Mouse (Mus musculus): Measurements from ENCODE around the gene Slc16a1. TPM values are rescaled to one million over a fixed set of nuclear protein-coding genes. Genes with fewer than 3 reads are reported as not detected.

Gene Slc16a1
- total and polyA plus RNA-seq, 3 experiments = 60.3 to 192 (median 97.5) TPM

- Histone ChIP-seq H3K27me3 (replicated peaks) (no peaks in the 10 kb centered on the region), H3K9me3 (replicated peaks; ENCODE audit: low read length) (no peaks in the 10 kb centered on the region), H3K4me2 (ENCODE audit: insufficient read depth, low read depth, poor library complexity, severe bottlenecking) (no peak overlapping the region), H3K79me2 (replicated peaks; ENCODE audit: control insufficient read depth, extremely low read depth, insufficient read depth, poor library complexity, severe bottlenecking) (no peaks in the 10 kb centered on the region; the same call in 1 of the 2 replicates), H3K9ac (ENCODE audit: insufficient read depth, low read depth) (no peak overlapping the region), H3K36me3 (replicated peaks in 1 of 2; ENCODE audit: control insufficient read depth in 1 of 2, insufficient read depth in 1 of 2, low read length in 1 of 2) (peaks cover 11 to 37% of the 10 kb centered on the region in 2 experiments), H3K4me1 (ENCODE audit: control insufficient read depth in 1 of 2, insufficient read depth in 2 of 2) (no peaks in the 10 kb centered on the region), H3K27ac (ENCODE audit: insufficient read depth, low read depth) (no peak overlapping the region), H3K4me3 (replicated peaks in 1 of 3; ENCODE audit: low read depth in 2 of 3, low read length in 2 of 3, poor library complexity in 1 of 3) (no peak overlapping the region)
- dilution Hi-C loops (cut with MboI; ENCODE audit: extremely low pct_ligation_motif_present, extremely low pct_unique_long_range_greater_than_20kb, low sequenced_read_pairs) (no loop called here), in situ Hi-C loops (cut with MboI; ENCODE audit: low pct_ligation_motif_present, low pct_unique_long_range_greater_than_20kb, low sequenced_read_pairs) (no loop called here)
- TF ChIP-seq ELF1 (IDR thresholded peaks at IDR 0.05; ENCODE audit: low read depth, low read length) (no peak), PAX5 (IDR thresholded peaks at IDR 0.05; ENCODE audit: low read length) (no peak), NRF1 (IDR thresholded peaks at IDR 0.05; ENCODE audit: low read depth, low read length) (no peak), MXI1 (IDR thresholded peaks at IDR 0.05; ENCODE audit: low read depth, low read length) (no peak), POLR2AphosphoS2 (IDR thresholded peaks at IDR 0.05; ENCODE audit: low read depth, low read length) (no peak), ZKSCAN1 (IDR thresholded peaks at IDR 0.05; ENCODE audit: borderline replicate concordance, low read depth, low read length) (no peak), TCF12 (IDR thresholded peaks at IDR 0.05; ENCODE audit: low read depth, low read length) (no peak), NELFE (IDR thresholded peaks at IDR 0.05; ENCODE audit: low read depth, low read length) (no peak), RCOR1 (conservative IDR thresholded peaks at IDR 0.05; ENCODE audit: low read depth, low read length) (no peak), MAFK (IDR thresholded peaks at IDR 0.05; ENCODE audit: insufficient replicate concordance, low read length) (no peak), USF2 (conservative IDR thresholded peaks at IDR 0.05; ENCODE audit: low read depth, low read length) (no peak), E2F4 (IDR thresholded peaks at IDR 0.05; ENCODE audit: insufficient replicate concordance, low read depth, low read length) (no peak), MEF2A (IDR thresholded peaks at IDR 0.05; ENCODE audit: borderline replicate concordance, low read depth, low read length) (no peak), EP300 (IDR thresholded peaks at IDR 0.05; ENCODE audit: low read length) (no peak), ZNF384 (IDR thresholded peaks at IDR 0.05; ENCODE audit: low read depth, low read length) (no peak), BHLHE40 (IDR thresholded peaks at IDR 0.05; ENCODE audit: low read depth, low read length) (no peak), SIN3A (IDR thresholded peaks at IDR 0.05; ENCODE audit: low read length) (no peak)
- no peak for DNase-seq (ENCODE audit: extremely low read depth)
These were observed 23.5 kb downstream of the Slc16a1 start for GRCm38 (mm10) chr3:104662007-104662406.

GRCm38 (mm10) chr3:104662926-104663325, 24.5 kb downstream of the Slc16a1 start:
- Histone ChIP-seq H3K4me2 (ENCODE audit: insufficient read depth, low read depth, poor library complexity, severe bottlenecking) (no peak overlapping the region), H3K79me2 (replicated peaks; ENCODE audit: control insufficient read depth, extremely low read depth, insufficient read depth, poor library complexity, severe bottlenecking) (no peaks in the 10 kb centered on the region; the same call in 1 of the 2 replicates), H3K4me1 (ENCODE audit: control insufficient read depth in 1 of 2, insufficient read depth in 2 of 2) (no peaks in the 10 kb centered on the region), H3K9me3 (replicated peaks; ENCODE audit: low read length) (no peaks in the 10 kb centered on the region), H3K9ac (ENCODE audit: insufficient read depth, low read depth) (no peak overlapping the region), H3K27me3 (replicated peaks) (no peaks in the 10 kb centered on the region), H3K36me3 (replicated peaks in 1 of 2; ENCODE audit: control insufficient read depth in 1 of 2, insufficient read depth in 1 of 2, low read length in 1 of 2) (peaks cover 5 to 29% of the 10 kb centered on the region in 2 experiments), H3K4me3 (replicated peaks in 1 of 3; ENCODE audit: low read depth in 2 of 3, low read length in 2 of 3, poor library complexity in 1 of 3) (no peak overlapping the region), H3K27ac (ENCODE audit: insufficient read depth, low read depth) (no peak overlapping the region)
- TF ChIP-seq GABPA (IDR thresholded peaks at IDR 0.05; ENCODE audit: insufficient replicate concordance, low read depth, low read length) (no peak), MAX (IDR thresholded peaks at IDR 0.05; ENCODE audit: low read length) (no peak), MAFK (IDR thresholded peaks at IDR 0.05; ENCODE audit: insufficient replicate concordance, low read length) (no peak), USF1 (IDR thresholded peaks at IDR 0.05; ENCODE audit: low read depth, low read length) (no peak), SIN3A (IDR thresholded peaks at IDR 0.05; ENCODE audit: low read length) (no peak), POLR2AphosphoS2 (IDR thresholded peaks at IDR 0.05; ENCODE audit: low read depth, low read length) (no peak), EP300 (IDR thresholded peaks at IDR 0.05; ENCODE audit: low read length) (no peak), BHLHE40 (IDR thresholded peaks at IDR 0.05; ENCODE audit: low read depth, low read length) (no peak), SMC3 (IDR thresholded peaks at IDR 0.05; ENCODE audit: low read depth, low read length) (no peak), MYC (IDR thresholded peaks at IDR 0.05; ENCODE audit: low read depth, low read length) (no peak), PAX5 (IDR thresholded peaks at IDR 0.05; ENCODE audit: low read length) (no peak)
- dilution Hi-C loops (cut with MboI; ENCODE audit: extremely low pct_ligation_motif_present, extremely low pct_unique_long_range_greater_than_20kb, low sequenced_read_pairs) (no loop called here), in situ Hi-C loops (cut with MboI; ENCODE audit: low pct_ligation_motif_present, low pct_unique_long_range_greater_than_20kb, low sequenced_read_pairs) (no loop called here)
- no peak for DNase-seq (ENCODE audit: extremely low read depth)
